Mouse (Mus musculus) induced T-regulatory cell, adult 2 months (primary cell): ENCODE results near the gene Rps6kl1.

Experiments used
- DNase-seq: peaks from one replicate; pipeline ENCODE4 v3.0.0-alpha.2; 2012; ENCODE audit warnings: low read depth

Gene Rps6kl1

DNA sequence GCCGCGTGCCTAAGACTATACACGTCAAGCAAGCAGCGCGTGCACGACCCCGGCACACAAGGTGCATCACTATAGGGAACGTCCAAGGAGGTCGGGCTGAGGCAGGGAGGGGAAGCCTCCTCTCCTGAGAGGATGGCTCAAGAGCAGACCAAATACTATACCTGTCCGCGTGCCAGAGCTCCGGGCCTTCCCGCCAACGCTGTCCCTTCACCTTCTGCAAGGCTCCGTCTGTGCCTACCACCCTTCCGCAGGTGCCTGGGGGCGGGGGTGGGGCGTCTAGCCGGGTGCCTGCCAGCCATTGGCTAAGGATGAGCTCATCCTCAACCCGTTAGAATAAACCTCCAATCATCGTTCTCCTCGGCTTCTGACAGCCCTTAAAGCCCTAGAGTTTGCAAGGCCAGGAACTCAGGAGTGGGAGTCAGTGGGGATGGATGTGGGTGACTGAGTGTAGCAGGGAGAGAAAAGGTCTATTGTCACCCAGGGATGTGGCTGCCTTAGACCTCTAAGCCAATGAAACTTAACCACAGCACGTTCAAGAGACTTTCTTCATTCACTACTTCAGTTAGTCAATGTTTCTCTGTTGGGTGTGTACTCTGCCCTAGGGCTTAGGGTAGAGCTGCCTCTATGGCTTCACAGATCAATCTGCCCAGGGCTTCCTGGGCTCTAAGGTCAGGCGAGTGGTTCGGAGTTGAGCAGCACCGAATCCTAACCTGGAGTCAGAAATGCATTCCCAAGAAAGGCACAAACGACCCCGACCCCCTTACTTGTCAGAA lies at the start of gene Rps6kl1:
Gene Rps6kl1 (minus strand): TSS at position 263 of the 773 bp plus-strand sequence.
- DNase-seq, result peak; percentile 81

DNA sequence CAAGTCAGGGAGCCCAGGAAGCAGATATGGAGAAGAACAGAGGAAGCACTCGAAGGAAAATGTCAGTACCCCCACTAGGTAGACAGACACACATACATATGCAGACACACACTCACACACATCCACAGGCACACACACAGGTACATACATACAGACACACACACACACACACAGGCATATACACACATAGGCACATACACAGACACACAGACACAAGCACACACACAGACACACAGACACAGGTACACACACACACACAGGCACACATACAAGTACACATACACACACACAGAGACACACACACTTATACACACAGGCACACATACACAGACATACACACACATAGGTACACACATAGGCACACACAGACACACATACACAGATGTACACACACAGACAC lies 48.9 kb upstream of the Rps6kl1 start:
- no peak for DNase-seq

DNA sequence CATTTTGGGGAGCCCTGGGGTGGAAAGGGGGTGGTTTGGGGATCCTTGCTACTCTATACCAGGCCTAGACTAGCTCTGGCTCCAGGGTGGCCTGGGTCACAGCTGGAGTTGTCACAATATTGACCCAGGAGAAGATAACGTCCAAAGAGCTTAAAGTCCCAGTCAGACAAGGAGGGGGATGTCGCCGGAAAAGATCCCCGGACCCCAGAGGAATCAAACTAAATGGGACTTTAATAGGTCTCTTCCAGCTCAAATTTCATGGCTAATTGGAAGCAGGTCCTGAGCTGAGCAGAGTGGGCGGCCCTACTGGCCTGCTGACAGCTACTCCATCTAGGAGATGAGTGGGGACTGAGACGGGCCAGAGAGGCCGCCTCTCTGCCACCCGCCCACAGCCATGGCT lies 46.9 kb upstream of the Rps6kl1 start:
- no peak for DNase-seq

DNA sequence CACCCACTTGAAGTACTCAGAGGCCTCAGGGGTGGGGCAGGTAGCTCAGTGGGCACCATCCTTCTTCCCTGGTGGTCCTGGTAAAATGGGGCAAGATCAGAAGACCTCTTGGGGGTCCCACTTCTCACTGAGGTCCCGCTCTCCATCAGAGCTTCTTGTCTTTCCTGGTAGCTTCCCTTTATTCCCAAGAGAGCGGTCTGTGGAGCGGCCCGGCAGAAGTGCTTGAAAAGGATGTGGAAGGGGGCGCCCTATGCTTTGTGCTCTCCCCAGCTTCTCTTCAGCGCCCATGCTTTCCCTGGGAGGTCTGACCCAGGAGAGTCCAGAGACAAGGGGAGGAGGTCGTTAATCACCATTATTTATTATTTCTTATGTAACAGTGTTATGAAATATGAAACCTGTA lies 46.3 kb upstream of the Rps6kl1 start:
- no peak for DNase-seq

DNA sequence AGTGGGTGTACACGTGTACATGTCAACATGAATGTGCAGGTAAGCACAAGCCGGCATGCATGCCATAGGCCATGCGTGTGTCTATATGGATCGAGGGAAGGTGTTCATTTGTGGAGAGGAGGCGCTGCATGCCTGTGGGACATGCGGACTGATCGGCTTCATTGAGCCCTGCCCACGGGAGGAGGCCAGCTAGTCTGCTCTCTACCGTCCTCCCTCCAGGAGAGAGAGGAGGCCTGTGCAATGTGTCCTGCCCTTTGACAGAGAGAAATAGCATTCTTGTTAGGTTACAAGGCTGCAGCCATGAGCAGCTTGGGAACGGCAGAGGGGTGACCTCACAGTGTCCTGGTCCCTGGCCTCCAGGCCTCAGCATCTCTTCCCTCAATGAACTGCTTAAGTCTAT lies 45.1 kb upstream of the Rps6kl1 start:
- DNase-seq, result no peak

DNA sequence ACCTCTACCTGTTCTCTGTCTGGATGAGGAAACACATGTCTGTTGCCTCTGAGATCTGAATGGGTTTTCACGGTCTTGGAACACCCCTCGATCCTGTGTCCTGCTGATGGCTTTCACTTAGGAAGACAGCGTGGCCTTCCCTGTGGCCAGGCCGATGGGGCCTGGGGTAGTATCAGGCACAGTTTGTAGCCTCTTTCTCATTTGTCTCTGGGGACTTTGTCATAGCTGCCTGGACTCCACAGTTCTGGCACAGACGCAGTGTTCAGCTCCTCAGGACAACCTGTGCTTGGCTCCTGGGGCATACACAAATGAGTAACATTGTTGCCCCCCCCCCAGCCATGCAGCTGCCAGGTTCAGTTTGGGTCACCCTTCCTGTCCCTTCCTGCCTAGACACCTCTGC lies 44.0 kb upstream of the Rps6kl1 start:
- no peak for DNase-seq

DNA sequence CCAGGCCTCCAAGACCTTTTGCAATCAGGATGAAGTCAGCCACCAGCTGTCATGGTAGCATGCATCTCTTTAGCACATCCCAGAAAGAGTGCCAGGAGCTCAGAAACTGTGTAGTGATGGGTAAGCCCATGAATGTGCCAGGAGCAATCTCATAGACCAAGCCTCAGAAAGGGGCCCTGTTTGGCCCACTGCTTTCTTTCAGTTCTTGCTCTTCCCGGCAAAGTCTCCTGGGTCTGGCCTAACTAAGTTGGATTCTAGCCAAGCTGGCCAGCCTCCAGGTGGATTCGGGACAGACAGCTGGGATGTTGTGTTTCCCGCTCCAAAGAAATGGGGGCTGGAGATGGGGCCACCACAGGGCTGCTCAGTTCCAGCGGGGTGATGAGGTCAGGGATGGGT lies 43.6 kb upstream of the Rps6kl1 start:
- DNase-seq, result no peak

DNA sequence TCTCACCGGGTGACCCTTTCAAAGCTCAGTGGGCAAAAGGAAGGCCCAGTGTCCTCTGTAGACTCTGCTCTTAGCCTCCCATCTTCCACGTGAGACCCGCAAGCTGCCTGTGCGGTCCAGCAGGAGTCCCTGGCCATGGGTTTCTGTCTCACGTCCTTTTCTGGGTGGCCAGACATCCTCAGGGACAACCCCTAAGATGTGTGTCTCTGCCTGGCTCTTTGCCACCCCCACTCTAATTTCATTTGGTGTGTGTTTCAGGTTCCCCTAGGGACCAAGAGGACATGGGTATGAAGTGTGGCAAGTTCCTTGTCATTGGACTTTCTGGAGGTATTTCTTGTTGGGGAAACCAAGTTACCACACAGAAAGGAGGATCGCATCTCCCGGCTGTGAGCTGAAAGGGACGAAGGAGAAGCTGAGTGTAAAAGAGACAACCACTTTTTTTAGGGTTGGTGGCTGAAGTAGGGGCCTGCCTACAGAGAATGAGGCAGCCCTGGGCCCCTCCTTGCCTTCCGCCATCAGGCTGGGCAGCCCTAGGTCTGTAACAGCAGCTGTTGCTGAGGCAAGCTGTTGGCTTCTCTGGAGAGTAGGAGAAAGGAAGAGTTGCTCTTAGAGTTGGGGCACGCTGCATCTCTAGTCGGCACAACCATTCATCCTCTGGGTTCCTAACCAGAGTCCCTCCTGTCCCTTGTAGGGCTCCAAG lies 43.0 kb upstream of the Rps6kl1 start:
- no peak for DNase-seq

DNA sequence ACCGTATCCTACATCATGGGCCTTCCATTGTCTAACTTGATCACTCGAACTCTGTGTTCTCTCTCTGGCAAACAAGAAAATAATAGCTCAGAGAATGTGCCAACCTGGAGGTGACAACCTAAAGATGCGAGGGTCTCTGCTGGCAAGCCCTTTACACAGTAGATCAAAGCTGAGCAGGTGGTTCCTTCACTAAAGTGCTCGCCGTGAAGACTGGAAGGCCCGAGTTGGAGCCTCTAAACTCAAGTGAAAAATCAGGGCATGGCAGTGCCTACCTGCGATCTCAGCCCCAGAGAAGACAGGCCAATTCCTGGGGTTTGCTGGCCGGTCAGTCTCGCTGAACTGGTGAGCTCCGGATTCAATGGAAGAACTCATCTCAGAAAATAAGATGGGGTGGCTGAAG lies 42.1 kb upstream of the Rps6kl1 start:
- DNase-seq, result no peak

DNA sequence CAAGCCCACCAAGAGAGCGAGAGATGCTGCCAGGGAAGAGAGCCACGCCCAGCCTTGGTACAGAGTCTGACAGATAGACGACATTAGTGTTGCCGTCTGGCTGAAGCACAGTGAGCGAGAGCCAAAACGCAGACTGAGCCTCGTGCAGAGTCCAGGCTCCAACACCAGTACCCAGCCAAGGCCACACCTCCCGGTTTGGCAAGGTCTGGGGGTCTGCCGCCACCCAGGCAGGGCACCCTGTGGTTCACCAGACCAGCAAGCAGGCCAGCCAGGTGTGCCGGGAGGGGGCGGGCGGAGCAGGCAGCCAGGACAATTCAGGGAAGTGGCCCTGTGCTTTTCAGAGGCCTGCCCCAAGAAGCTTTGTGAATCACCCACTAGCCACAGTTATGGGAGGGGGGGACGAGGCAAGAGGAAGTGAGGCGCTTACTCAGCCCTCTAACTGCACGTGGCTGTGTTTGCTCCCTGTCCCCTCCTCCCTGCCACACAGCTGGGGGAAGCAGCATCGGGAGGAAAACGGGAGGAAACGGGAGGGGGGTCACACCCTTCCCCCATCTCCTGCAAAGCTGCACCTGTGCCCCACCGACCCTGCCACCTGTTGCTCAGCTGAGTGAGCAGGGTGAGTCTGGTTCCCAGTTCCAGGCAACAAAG lies 41.5 kb upstream of the Rps6kl1 start:
- DNase-seq, result no peak

DNA sequence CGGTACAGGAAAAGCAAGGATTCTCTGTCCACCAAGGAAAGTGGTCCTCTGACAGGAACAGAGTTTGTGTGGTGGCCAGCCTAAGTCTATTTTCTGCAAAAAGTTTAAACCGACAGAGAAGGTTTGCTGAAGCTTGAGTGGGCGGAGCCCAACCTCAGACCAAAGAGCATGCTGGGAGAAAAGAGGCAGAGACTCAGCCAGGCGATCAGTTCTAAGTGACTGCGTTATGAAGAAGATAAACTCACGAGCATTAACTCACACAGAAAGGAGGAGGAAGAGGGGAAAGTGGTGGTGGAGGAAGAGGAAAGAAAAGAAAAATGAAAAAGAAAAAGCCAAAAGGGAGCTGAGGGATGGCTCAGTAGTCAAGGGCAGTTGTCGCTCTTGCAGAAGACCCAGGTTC lies 39.2 kb upstream of the Rps6kl1 start:
- DNase-seq, result no peak

DNA sequence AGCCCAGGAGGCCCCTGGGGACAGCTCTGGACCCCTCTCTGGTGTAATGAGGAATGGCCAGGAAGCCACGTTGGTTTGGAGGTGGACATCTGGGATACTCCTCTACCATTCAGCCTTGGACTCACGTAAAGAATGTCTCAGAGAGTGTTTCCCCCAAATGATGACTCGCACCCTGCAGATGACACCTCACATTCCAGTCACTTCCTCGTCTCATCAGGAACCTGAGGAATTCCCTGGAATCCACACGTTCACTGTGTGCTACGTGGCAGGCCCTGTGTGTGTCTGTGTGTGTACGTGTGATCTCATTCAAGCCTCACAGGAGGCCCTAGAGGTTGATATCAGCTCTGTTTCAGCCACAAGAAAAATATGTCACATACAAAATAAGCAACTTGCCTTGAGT lies 35.3 kb upstream of the Rps6kl1 start:
- no peak for DNase-seq

DNA sequence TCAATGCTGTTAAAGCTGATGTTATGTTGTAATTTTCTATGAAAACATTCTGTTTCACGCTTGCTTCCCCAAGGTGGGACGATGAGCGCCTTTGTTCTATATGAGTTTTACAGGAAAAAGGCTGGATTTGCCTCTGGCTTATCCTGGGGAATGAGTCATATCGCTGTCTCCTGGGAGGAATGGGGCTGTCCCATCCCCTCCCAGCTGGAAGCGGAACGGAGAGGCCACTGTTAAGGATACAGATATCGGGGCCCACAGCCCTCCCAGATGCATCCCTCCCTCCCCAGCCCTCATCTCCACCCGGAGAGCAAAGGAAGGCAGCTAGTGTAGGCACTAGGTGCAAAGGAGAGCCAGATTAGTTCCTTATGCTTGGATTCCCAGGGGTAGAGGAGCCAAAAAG lies 34.7 kb upstream of the Rps6kl1 start:
- DNase-seq, result no peak

DNA sequence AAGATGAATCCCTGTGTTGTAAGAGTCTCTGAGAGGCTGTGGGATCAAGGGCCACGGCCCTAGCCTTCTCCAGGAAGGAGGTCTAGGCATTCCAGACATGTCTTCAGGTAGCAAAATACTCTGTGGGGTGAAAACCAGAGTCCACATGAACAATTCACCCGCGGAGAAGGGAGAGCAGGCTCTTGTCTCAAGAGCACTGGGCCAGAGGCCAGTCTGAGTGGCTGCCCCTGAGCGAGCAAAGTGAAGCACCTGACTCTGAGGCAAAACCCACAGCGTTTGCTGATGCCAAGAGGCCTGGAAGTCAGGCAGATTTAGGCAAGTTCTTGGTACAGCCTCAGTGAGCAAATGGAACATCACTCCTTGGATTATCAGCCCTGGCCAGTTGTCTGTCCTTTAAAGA lies 33.1 kb upstream of the Rps6kl1 start:
- no peak for DNase-seq

DNA sequence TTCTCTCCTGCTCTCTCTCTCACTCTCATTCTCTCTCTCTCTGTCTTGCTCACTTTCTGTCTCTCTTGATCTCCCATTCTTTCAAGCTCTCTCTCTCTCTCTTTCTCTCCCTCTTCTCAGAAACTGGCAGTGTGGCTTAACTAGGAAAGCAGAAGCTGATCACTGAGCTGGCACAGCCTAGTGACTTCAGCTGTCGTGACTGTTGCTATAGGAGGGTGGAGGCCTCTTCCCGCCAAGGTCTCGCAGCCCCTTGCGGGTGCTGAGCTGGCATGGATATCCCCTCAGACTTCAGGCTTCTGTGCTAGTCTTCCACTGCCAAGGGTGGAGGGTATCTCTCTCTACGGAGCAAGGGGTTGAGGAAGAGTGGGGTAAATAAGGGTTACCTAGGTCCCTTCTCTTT lies 31.8 kb upstream of the Rps6kl1 start:
- no peak for DNase-seq

DNA sequence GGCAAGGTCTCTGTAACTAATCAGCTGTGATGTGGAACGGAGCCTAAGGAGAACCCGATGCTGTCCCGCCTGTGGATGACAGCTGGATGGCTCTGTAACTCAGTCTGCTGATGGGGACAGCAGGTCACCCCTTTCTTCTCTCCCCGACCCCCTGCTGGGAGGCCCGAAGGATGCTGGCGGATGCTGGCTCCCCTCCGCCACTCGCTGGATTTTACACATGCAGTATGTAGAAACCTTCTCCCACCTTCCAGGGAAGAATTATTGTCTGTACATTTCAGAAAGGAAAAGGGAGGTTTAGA lies 31.2 kb upstream of the Rps6kl1 start:
- no peak for DNase-seq

DNA sequence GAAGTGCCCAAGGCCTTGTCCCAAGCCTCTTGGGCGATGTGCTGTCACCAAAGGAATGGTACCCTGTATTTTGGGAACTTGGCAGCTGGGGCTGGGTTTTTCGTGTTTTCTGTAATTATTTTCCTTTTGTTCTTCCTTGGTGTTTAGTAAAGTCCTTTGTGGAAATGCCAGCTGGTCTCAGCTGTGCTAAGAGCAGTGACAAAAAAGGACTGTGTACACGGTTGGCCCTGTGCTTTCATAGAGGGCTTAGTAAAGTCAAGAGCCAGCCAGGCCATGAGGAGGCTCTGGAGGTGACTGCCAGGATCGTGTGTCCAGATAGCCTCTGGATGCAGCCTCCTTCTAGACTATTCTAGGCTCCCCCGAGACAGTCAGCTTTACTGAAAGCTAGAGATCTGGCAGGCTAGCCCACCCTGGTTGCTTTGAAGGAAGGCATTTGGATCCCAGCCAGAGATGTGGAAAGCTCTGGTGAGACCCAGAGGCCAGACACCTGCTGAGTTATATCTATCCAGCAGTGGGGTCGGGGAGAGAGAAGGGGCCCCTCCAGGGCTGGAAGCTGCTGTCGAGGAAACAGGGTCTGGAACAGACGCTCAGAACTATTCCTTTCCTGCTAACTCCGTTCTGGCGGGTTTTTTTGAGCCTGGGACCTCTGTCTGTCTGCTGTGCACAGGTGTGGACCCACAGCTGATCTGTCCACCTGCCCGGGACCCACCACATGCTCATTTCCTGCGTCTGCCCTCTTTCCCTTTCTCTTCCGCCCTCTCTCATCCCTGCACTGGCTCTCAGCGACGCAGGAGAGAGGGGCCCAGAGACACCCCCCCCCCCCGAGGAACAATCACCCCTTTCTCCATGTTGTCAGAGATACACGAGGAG lies 30.6 kb upstream of the Rps6kl1 start:
- no peak for DNase-seq

DNA sequence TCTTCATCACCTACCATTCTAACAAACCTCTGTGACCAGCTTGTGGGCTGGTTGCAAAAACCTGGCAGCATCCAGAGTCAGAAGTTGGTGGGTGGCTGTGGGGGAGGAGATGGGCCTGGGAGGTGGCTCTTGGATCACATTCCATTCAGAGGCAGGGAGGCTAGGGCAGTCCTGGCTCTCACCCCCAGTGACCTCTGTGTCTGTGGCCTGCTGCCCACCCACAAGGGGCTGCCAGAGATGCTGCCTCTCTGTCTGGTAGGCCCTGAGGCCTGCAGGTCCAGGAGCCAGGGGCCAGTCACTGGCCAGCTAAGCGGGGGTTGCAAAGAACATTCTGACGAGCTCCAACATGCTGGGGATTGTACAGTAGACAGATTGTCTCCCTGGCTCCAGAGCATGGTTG lies 27.2 kb upstream of the Rps6kl1 start:
- no peak for DNase-seq

DNA sequence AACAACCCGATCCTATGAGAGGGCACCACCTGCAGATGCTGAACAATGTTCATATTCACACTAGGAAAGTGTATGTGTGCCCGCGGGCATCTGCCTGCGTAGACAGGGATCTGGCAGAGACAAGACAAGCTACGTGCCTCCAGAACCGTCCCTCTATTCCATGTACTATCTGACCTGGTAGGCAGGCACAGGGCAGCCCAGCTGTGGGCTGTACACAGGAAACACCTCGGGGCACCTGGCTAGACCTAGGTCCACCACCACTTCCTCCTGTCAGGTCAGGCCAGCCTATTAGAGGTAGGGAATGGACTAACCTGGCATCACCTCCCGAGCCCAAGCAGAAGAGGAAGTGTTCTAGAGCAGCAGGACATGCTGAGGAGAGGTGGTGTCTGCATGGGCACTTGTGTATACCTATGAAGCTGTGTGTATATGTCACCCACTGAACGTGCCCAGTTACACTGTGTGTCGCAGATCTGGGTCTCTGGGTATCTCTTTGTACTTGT lies 26.7 kb upstream of the Rps6kl1 start, which contains the start of gene Pgf:
Gene Pgf (minus strand): TSS at position 51 of the 500 bp plus-strand sequence.
- peak; percentile 18 for DNase-seq

DNA sequence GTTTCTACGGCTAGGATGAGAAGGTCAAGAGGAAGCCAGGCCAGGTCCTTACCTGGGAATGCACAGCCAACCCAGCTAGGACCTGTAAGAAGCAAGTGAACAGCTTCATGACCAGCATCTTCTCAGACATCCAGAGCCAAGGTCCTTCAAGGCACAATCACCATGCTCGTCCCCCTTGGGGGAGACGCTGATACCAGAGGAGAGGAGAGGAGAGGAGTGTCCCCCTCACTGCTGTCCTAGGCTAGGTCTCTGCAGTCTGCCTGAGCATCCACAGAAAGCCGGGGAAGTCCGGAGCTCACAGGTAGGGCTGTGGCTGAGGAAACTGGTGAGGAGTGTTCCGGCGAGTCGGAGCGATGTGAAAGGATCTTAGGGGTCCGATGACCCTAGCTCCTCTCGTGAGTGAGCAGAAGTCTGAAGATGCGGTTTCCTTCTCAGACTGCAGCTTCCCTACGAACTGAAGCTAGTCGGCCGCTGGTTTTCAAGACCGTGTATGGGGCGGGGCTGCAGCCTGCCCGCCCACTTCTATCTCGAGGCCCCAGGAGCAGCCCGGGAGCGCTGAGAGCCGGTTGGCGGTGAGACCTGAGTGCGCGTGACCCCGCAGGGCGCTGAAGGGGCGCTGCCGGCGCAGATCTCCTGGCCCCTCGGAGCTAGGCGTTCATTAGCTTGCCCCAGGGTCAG lies 25.9 kb upstream of the Rps6kl1 start:
- peak; percentile 67 for DNase-seq
